Mouse (Mus musculus) skeletal muscle tissue, postnatal 0 days (tissue): Measurements from ENCODE around the gene Smad6. TPM values are rescaled to one million over a fixed set of nuclear protein-coding genes. Genes with fewer than 3 reads are reported as not detected.

Source experiments
- polyA plus RNA-seq: library from polyadenylated mRNA; unstranded; fragments of >200 nt; fragmentation: Nextera tagmentation; extraction: Ambion mirVana; gene quantifications from 2 replicates; pipeline ENCODE4 v1.2.1, GENCODE M21; 2015

Gene Smad6
- polyA plus RNA-seq: 1.5 and 2.6 TPM in 2 replicates

DNA sequence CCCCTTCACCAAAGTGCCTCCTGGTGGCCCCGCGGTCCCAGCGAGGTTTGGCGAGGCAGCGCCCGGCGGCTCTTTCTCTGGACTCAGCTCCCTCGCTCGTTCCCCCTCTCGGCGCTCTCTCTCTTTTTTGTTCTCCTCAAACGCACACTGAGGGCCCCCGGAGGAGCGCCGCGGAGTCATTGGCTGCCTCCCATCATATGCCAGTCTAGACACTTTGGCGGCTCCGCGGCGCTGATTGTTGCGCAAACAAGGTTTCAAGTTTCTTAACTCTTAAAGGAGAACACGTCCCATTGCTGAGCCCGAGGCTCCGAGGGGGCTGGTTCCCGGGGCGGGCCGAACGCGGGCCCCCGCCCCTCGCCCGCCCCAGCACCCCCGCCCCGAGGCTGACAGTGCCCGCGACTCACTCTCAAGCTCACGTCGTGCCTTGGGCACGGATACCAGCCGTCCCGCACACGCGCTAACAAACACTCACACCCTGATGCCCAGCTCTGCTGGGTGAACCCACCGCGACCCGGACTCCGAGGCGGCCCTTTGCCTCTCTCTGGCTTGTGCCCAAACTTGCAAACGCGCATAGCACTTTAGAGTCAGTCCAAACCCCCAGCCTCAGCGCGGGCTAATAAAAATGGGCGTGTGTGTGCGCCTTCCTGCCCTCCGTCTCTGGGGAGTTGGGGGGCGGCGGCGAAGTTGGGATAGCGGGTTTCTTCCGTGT lies at the start of gene Smad6:
TSS of gene Smad6 (minus strand) at position 207 of the 709 bp plus-strand sequence.

Other genes starting within 250 kb of the Smad6 start
- gene Lctl, start 95.1 kb upstream of the Smad6 start, polyA plus RNA-seq: 0.41 and 1.3 TPM in 2 replicates
- gene Zwilch, start 151.0 kb upstream of the Smad6 start, polyA plus RNA-seq: 3.6 and 4.2 TPM in 2 replicates
- 719 and 767 TPM in 2 replicates for gene Rpl4, start 151.3 kb upstream of the Smad6 start, polyA plus RNA-seq
- 24.9 and 26.7 TPM in 2 replicates for gene Snapc5, start 157.2 kb upstream of the Smad6 start, polyA plus RNA-seq
- 1.3 and 1.5 TPM in 2 replicates for gene Uchl4, start 213.1 kb upstream of the Smad6 start, polyA plus RNA-seq
- 113 and 121 TPM in 2 replicates for gene Map2k1, start 231.6 kb upstream of the Smad6 start, polyA plus RNA-seq